Mouse (Mus musculus) kidney, adult 18-20 months (tissue): ENCODE measurements around the gene D630045J12Rik.

Experiments used
- DNase-seq: peaks from one replicate; pipeline ENCODE4 v3.0.0; 2021

D630045J12Rik gene

GRCm38 (mm10) chr6:38242295-38242830, 11.4 kb downstream of the D630045J12Rik start:
- DNase-seq, result peak; percentile 58

GRCm38 (mm10) chr6:38241508-38241907, 12.3 kb downstream of the D630045J12Rik start:
- DNase-seq, result no peak

- DNase-seq, result no peak
Measured at GRCm38 (mm10) chr6:38240618-38241017, 13.2 kb downstream of the D630045J12Rik start.

- peak; percentile 57 for DNase-seq
Measured at GRCm38 (mm10) chr6:38238382-38238781, 15.4 kb downstream of the D630045J12Rik start.

GRCm38 (mm10) chr6:38235991-38236658, 17.7 kb downstream of the D630045J12Rik start:
- DNase-seq, result no peak

GRCm38 (mm10) chr6:38233803-38234202, 20.0 kb downstream of the D630045J12Rik start:
- no peak for DNase-seq

GRCm38 (mm10) chr6:38232917-38233316, 20.9 kb downstream of the D630045J12Rik start:
- no peak for DNase-seq

GRCm38 (mm10) chr6:38231994-38232393, 21.8 kb downstream of the D630045J12Rik start:
- DNase-seq, result peak; percentile 32

GRCm38 (mm10) chr6:38224079-38224478, 29.7 kb downstream of the D630045J12Rik start:
- no peak for DNase-seq

- DNase-seq, result no peak
Measured at GRCm38 (mm10) chr6:38219261-38219660, 34.5 kb downstream of the D630045J12Rik start.

GRCm38 (mm10) chr6:38215448-38216110, 38.2 kb downstream of the D630045J12Rik start:
- DNase-seq, result no peak

GRCm38 (mm10) chr6:38207621-38208020, 46.2 kb downstream of the D630045J12Rik start:
- no peak for DNase-seq

- no peak for DNase-seq
Measured at GRCm38 (mm10) chr6:38206941-38207531, 46.8 kb downstream of the D630045J12Rik start.

- DNase-seq, result no peak
Measured at GRCm38 (mm10) chr6:38205375-38205774, 48.4 kb downstream of the D630045J12Rik start.

GRCm38 (mm10) chr6:38203820-38204219, 50.0 kb downstream of the D630045J12Rik start:
- DNase-seq, result no peak

GRCm38 (mm10) chr6:38202816-38203215, 51.0 kb downstream of the D630045J12Rik start:
- no peak for DNase-seq

GRCm38 (mm10) chr6:38201495-38201894, 52.3 kb downstream of the D630045J12Rik start:
- DNase-seq, result no peak

GRCm38 (mm10) chr6:38199599-38199998, 54.2 kb downstream of the D630045J12Rik start:
- DNase-seq, result no peak

- DNase-seq, result no peak
Measured at GRCm38 (mm10) chr6:38198727-38199126, 55.1 kb downstream of the D630045J12Rik start.

GRCm38 (mm10) chr6:38196266-38197189, 57.3 kb downstream of the D630045J12Rik start:
- DNase-seq, result no peak

- no peak for DNase-seq
Measured at GRCm38 (mm10) chr6:38195306-38195705, 58.5 kb downstream of the D630045J12Rik start.

GRCm38 (mm10) chr6:38194046-38194445, 59.8 kb downstream of the D630045J12Rik start:
- peak; percentile 14 for DNase-seq

GRCm38 (mm10) chr6:38192952-38193351, 60.9 kb downstream of the D630045J12Rik start:
- no peak for DNase-seq
